Mouse (Mus musculus) thymus, adult 2 months (tissue): ENCODE measurements at regions not wholly inside any gene's neighbourhood (a gene's known extent, or its start where the extent isn't known, plus 50 kb on each side); places are given as distances from the start of the nearest gene placed in this dataset.

Source experiments
- CTCF ChIP-seq: fragments of 200-500 bp; IDR thresholded peaks from 2 replicates; pipeline ENCODE4 v1.5.1; 2012; ENCODE audit warnings: mild to moderate bottlenecking, control low read depth, low read length, moderate library complexity, borderline replicate concordance; ENCODE audit not compliant: control insufficient read depth, poor library complexity, insufficient read depth; ENCODE audit errors: extremely low read depth
- POLR2A ChIP-seq: fragments of 200-500 bp; IDR thresholded peaks from 2 replicates; pipeline ENCODE4 v1.6.1; 2012; ENCODE audit warnings: mild to moderate bottlenecking, low read length, control low read depth, moderate library complexity; ENCODE audit not compliant: control insufficient read depth, poor library complexity, insufficient read depth; ENCODE audit errors: extremely low read depth

DNA sequence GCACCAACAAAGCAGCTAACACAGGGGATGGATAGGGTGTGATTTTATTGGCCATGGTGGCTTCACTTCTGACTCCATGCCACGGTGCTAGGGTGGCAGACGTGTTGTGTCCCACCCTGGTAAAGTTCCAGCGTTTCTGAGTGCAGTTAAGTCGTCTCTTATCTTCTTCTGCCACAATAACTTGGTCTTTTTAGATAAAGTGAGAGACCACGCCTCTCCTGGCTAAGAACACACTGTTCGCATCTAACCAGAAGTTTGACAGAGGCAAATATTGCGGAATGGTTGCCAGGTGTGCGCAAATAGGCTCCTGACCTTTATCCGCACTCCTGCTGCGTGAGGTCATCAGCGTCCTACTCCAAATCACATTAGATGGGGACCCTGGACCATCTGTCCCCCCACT is 66.2 kb upstream of the Jarid2 start:
- no peak for TF ChIP-seq POLR2A
- no peak for TF ChIP-seq CTCF
